Mouse (Mus musculus): ENCODE measurements around the gene Smim24.
A peak's percentile ranks its signal among the peaks of the same experiment; 100 is the strongest.

Smim24 gene

DNA sequence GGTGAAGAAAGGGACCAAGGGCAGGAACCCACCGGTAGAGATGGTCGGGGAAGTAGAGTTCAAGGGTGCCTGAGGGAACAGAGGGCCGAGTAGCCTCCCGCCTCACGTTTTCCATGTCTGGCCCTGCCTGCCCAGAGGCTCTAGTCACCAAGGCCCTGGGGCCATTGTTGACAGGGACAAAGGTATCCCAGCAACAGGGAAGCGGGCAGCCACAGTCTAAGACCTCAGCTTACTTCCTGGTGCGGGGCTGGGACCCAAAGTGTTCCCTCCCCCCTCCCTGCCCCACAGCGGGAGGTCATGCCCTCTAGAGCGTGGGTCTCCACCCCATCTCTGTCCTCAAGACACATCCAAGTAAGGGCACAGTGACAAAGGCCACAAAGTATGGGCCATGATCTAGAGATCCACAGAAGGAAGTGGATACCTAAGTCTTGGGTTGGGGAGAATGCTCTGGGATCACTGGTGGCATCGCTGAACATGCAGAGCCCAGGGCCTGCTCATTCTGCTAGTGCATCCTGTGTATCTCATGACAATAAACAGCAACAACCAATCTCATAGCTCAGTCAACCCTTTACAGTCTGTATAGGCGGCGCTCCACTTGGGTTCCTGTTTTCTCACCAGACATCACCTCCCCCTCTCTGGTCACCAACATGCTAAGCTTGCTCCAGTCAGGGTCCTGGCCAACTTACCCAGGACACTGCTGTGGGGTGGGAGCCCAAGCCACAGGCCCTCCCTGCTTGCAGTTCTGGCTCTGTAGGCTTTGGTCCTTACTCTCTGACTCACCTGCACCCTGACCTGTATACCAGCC lies 27.0 kb upstream of the Smim24 start, which contains the start of gene 4930404N11Rik:
TSS of gene 4930404N11Rik (minus strand) at position 145 of the 805 bp plus-strand sequence.
- DNase-seq (ENCODE audit: low spot score) = peak; percentile 82

DNA sequence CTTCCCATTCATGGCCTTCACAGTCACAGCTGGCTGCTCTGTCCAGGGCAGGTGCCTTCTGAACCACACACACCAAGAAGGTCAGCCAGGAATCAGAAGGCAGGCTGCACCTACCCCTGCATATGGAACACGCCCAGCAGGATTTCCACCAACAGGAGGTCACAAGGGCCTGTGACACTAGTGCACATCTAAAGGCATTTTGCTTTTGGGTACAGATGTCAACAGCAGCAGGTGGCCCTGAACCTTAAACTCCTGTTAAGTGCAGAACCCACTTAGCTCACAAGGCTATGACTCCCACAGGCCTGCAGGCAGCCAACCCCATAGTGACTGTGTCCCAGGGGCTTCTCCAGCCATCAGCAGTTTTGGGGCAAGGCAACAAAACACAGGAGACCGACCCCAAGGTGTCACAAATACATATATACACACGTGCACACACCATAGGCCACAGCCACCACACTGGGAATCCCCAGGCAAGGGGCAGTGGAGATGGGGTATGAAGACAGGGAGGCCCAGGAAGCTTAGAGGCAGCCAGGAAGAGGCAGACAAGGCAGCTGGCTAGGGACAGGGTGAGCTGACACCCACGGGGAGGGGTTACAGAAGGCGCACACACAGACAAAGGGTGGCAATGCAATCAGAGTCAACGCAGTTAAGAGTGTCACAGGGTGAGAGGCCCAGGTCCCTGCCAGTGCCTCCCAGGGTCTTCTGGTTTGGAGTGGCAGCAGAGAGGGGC lies 26.2 kb upstream of the Smim24 start:
- no peak for DNase-seq (ENCODE audit: low spot score)

DNA sequence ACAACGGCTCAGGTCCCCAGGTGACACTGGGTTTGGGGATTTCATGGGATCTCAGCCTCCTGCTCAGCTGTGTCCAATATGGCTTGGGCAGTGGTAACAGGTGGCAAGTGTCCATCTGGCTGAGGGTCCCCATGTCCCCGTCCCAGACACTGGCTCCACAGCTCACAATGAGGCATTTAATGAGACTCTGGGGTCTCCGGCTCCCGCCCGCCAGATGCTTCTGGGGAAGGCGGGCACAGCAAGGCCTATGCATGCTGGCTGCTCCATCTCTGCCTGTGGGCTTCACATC lies 25.7 kb upstream of the Smim24 start:
- no peak for DNase-seq (ENCODE audit: low spot score)

DNA sequence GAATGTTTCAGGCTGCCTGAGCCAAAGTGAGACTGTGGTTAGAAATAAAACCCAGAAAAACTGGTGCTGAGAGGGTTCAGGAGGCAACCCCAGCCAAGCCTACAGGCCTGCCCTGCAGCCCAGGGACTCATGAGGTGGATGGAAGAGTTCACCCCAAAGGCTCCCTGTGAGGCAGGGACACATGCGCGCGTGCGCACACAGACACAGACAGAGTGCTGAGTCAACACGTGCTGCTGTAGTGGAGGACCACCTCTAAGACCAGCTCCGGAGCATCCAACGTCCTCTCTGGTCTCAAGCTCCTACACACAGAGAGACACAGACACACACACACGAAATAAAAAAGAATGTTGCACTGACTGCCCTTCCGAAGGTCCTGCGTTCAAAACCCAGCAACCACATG lies 17.5 kb upstream of the Smim24 start:
- DNase-seq (ENCODE audit: low spot score) = no peak

DNA sequence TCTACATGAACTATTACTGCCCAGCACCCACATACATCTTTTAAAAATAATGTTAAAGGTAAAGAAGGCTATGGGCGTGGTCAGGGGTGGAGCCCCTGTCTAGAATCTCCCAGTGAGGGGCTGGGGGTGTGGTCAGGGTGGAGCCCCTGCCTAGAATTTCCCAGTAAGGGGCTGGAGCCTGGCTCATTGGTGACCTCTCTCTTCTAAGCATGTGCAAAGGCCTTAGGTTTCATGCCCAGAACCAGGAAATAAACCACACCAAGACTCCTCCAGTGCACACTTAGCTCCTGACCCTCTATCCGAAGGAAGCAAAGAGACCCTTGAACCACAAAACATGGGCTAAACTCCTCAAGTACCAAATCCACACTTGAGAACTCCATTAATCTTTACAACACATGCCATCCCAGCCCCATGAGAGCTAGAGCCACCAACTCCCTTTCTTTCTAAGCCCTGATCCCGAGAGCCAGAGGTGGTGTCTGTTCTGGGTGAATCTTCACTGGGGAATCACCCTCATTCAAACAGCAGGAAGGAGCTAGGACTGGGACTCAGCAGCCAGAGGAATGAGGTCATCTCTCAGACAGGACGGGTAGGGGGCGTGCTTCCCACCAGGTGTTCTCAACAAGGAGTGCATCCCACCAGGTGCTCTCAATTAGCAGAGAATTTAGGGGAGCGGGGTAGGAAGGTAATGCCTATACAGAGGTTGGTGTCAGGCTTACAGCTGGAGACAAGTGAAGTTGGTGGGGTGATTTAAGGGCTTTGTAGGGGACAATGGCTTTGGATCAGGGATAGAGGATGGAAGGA lies 16.1 kb upstream of the Smim24 start:
- DNase-seq (ENCODE audit: low spot score) = no peak

DNA sequence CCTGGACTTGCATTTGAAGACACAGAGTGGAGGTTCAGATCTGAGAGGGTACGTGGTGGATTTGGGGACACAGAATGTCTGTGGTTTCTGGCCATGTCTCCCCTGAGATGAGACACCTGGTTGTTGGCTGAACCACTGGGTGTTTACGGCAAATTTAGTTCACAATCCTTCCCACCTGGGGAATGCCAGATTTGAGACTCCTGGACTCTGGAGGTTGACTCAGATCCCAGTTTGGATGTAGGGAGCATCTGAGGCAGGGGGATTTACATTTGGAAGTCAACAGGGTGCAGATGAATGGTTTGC lies 15.5 kb upstream of the Smim24 start:
- no peak for DNase-seq (ENCODE audit: low spot score)

DNA sequence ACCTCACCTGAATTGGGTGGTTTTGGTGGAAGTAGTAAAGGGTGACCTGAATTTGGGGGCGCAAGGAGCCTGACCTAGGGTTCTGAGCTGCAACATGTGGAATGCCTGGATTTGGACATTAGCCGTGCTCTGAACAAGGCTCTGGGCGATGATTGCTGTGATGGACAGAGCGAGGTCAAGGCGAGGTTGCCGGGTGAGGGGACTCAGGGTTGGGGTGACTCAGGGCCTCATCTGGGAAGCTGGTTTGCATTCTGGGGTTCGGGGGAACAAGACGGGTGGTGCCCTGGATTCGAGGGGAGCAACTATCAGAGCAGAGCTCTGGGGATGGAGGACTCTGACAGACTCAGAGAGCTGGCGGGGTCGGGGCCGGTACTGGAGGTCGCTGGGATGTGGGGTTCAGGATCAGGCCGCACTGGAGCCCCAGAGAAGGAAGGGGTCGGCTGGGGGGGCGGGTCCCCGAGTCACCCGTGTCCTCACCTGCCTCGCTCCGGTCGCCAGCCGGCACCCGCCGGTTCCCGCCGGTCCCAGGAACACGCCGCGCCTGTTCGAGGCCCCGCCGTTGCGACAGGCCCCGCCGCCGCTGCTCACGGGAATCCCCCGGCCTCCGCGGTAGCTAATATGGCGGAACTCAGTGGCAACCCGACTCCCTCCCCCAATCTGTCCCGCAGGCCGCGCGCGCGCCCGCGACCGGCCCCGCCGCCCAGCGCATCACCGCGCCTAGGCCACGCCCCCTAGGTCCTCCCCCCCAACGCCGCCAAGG lies 14.9 kb upstream of the Smim24 start, which contains the start of gene Fzr1:
TSS of gene Fzr1 (minus strand) at position 724 of the 760 bp plus-strand sequence.
- DNase-seq (ENCODE audit: low spot score) = no peak

DNA sequence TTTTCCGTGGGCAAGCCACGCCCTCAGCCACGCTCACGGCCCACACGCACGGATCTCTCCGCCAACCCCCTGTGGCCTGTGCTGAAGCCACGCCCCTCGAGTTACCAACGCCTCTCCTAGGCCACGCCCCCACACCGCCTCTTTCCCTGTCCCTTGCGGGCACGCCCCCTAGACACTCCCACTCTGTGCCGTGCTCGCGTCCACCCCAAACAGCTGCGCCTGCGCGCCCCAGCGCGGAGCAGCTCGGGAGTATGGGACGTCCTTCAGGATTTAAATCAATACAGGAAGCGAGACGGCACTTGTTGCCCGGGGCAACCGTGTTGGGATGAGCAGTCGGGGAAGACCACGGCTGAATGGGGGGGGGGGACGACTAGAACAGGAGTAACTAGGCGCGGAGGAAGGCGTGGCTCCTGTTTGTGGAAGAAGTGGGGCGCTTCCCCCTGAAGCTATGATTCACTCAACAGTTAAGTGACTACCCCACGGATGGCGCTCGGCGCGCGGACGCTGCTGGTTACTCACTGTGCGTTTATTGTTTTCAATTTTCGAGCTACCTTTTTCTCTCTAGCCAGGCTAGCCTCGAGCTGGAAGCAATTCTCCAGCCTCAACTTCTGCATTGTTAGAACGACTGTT lies 14.2 kb upstream of the Smim24 start:
- DNase-seq (ENCODE audit: low spot score) = peak; percentile 100

DNA sequence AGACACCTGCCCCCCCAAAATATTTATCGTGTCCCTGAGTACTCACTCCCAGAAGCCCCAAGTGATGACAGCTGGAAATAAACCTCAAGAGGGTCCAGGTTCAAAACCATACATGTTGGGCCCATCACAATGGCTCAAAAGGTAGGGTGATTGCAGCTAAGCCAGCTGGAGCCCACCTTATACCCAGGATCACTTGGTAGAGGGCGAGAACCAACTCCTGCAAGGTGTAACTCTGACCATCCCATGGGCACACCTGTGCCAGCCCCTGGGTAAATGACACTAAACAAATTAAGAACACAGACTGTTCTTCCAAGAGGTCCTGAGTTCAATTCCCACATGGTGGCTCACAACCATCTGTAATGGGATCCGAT lies 13.7 kb upstream of the Smim24 start:
- DNase-seq (ENCODE audit: low spot score) = no peak

DNA sequence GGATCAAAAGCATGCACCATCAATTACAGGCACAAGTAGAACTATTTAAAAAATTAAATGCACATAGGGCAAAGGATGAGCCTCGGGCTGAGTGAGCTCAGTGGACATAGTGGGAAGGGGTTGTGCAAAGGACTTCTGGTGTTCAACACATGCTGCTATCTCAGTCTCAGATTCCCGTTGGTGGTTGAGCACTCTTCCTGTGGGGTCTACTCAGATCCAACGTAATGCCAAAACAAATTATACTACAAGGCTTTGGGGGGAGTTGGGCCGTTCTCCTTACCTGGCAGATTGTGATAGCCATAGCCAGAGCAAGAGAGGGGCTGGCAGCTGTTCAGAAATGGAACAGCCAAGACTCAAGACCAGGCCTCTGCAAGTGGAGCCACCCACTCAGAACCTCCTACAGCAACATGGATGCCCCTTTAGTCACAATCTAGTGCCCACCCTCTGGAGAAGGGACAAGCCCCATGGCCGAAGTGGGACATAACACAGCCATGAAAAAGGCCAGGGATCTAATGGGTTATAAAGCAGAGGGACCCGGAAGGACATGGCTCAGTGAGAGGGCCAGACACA lies 13.0 kb upstream of the Smim24 start:
- no peak for DNase-seq (ENCODE audit: low spot score)

DNA sequence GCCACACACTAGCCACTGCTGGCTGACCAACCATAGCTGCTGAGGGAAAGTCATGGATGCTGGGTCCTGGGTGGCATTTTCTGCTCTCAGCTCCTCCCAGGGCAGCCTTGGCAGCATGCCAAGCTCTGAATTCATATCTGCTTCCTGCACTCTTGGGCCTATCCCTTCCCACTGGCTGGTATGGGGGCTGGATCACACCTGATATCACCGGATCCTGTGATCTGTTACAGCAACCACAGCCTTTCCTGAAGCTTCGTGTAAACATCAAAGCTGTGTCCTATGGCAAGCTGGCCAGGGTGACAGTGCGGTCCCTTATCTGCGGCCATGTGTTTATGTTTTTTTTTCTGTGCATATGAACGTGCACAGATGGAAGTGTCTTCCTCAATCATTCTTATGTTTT lies 10.8 kb upstream of the Smim24 start:
- no peak for DNase-seq (ENCODE audit: low spot score)

DNA sequence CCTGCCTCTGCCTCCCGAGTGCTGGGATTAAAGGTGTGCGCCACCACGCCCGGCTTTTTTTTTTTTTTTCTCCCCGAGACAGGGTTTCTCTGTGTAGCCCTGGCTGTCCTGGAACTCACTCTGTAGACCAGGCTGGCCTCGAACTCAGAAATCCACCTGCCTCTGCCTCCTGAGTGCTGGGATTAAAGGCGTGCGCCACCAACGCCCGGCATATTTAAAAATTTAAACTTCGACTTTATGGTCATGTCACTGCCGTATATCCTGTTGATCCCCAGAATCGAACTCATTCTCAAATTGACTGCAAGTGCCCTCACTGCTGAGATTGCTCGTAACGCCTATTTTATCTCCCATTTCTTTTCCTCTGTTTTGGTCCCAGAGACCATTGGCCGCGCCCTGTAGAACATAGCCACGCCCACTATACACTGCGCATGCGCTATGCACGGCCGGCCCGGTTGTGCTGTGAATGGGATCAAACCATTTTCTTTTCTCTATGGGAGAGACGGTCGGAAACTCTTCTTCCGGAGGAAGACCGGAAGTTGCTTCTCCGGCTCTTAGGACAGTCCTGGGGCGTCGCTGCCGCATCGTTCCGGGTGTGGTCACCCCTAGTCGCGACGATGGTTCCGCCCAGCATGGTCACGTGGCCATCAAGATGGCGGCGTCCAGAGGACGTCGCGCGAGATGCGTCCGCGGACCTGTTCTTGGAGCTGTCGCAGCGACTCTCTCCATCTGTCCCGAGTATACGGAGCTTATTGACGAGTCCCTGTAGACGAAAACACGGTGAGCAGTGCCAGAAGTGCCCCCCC lies 8.8 kb upstream of the Smim24 start, which contains the start of the genes Dohh and Gm48551:
TSS of gene Dohh (plus strand) at position 627 of the 803 bp plus-strand sequence.
TSS of gene Gm48551 (plus strand) at position 665 of the 803 bp plus-strand sequence.
- peak; percentile 99 for DNase-seq (ENCODE audit: low spot score)

DNA sequence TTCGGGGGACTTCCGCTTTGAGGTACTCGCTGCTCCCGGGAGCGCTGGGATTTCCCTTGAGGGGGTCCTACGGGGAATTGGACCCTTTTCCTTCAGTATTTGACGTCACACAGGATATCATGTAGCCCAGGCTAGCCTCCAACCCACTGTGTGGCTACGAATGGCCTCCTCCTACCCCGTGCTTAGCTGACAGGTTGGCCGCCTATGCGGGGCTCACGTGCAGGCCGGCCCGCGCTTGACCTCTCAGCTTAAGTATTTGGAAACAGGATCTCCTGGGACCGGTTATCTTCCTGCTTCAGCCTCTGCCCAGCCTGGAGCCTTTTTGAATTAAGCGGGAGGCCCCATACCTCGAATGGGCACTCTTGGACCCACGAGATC lies 8.3 kb upstream of the Smim24 start:
- no peak for DNase-seq (ENCODE audit: low spot score)

DNA sequence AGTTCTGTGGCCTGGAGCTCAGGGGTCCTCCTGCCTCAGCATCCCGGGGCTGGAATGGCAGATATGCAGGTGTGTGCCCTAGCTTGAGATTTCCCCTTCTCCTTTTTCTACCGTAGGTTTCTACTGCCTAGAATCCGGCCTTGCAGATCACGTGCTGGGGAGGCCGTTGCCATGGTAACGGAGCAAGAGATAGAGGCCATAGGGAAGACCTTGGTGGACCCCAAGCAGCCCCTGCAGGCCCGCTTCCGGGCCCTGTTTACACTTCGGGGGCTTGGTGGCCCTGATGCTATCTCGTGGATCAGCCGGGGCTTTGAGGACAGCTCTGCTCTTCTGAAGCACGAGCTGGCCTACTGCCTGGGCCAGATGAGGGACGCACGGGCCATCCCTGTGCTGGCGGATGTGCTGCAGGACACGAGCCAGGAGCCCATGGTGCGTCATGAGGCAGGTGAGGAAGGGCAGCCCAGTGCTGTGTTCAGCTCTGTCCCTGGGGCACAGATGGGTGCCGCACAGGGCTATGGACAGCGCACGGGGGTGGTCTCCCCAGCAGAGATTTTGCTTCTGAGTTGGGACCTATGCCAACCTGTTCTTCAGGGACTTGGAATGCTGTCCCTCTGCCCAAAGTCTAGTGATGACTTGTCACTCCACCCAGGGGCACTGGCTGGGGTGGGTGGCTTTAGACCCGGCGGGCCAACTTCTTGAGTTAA lies 7.1 kb upstream of the Smim24 start:
- DNase-seq (ENCODE audit: low spot score) = no peak

DNA sequence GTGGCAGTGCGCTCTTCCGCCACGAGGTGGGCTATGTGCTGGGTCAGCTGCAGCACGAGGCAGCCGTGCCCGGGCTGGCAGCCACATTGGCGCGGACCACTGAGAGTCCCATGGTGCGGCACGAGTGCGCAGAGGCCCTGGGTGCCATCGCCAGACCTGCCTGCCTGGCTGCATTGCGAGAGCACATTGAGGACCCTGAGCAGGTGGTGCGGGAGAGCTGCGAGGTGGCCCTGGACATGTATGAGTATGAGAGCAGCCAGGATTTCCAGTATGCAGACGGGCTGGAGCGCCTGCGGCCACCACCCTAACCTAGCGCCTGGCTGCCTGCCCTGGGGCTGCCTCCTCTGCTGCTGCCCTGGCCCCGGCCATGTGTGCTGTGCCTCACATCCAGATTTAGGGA lies 5.1 kb upstream of the Smim24 start:
- no peak for DNase-seq (ENCODE audit: low spot score)

DNA sequence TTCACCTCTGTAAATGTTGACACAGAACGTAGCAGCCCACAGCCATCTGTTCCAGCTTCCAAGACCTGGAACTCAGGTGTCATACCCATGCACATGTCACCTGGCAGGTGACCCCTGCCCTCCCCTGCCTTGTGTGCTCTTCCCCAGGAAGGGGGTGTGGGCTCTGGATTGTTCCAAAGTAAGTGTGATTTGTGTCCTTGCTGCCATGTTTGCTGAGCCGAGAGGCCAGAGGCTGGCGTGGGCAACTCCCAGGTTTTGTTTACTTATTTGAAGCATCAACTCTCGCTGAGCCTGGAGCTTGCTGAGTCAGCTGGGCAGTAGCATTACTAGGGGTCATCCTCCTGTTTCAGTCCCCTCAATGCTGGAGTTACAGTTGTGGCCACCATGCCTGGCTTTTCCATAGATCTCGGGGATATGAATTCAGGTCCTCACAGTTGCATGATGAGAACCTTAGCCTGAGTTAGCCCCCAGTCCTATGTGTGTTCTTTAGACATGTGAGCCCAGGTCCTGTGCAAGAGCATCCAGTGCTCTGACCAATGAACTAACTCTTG lies 4.3 kb upstream of the Smim24 start, which contains the start of gene Gm48552:
TSS of gene Gm48552 (plus strand) at position 501 of the 551 bp plus-strand sequence.
- no peak for DNase-seq (ENCODE audit: low spot score)

DNA sequence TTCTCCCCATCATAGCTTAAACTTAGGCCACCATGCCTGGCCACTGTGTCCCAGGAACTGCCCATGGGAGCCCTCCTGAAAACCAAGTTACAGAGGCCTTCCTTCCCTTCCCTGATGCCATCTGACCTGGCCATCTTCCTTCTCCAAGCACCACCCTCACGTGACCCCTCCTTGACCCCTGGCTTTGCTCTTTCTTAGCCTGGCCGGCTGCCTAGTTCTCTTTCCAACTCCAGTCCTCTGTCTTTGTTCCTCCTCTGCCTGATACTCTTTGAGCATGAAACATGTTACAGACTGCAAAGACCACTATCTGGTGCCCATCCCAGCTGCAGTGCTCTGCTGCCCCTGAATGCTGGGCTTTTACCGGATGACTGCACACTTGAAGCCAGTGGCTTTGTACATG lies 3.5 kb upstream of the Smim24 start:
- no peak for DNase-seq (ENCODE audit: low spot score)

DNA sequence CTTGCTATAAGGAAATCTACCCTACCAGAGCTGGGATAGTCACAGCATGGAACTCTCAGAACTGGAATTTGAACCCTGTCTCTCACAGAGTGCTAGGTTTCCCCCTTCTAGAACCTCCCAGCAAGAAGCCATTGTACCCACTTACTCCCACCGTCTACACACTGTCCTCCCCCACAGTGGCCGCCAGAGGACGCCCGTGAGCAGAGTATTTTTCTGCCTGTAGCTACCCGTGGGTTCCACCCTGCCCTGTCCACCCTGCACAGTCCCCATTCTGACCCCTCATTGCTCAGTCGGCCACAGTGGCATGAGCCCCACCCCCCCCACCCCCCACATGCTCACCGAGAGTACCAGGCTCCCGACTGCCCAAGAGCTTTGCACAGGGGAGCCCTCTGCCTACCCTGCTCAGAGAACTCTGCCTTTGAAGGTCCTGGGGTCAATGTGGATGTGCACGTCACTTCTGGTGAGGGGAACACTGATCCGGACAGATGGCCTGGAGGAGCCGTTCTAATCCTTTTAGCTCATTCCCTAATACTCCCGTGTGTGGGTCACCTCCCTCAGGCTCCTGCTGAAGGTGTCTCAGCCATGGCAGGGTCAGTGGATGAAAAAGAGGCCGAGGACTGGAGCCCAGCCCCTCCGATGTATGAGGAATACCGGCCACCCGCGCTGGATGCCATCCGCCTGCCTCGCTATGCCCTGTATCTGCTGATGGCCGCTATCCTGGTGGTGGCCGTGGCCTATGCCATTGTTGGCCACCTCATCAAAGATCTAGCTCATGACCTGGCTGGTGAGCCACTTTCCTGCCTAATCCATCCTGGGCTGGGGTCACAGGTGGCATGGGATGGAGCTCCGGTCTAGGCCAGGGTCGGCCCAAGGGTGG lies 2.8 kb upstream of the Smim24 start:
- DNase-seq (ENCODE audit: low spot score) = peak; percentile 74

DNA sequence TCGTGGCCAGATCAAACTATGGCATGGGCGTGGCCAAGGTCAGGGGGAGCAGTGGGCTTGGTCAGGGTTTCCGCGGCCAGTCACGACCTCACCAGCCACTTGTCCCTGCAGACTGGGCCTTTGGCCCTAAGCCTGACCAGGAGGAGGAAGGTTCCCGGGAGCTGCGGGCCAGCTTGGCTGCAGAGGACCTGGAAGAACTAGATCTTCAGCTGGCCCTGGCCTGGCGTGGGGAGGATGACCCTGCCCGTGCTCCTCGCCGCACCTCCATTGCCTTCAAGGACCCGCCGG lies 2.2 kb upstream of the Smim24 start:
- no peak for DNase-seq (ENCODE audit: low spot score)

Data from embryo, embryonic 10.5 days (tissue).